In the genomic region with DNA sequence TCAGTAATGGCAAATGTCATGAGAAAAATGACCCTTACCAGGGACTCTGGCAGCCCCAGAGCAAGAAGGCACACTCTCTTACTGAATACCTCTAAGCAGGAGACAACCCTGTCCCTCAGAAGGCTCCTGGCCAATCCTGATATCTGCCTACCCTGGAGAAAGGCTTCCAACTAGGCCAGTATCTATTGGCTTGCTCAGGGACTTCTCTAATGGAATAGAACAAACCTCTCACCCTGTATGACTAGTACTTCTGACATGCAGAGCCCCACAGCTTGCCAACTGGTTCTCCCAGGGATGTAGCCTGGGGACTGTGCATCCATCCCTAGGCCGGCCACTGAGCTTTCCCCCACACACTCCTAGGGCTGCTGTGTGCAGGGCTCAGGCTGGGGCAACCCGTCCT, we compare ENCODE assay signal across 18 mouse cellular contexts.
DNase-seq lines count a peak whose midpoint lies in the region; ATAC-seq and TF ChIP-seq lines count a peak whose summit lies in the region.
"Had no signal": no experiment of that assay in that cellular context is flagged by ENCODE, and none has a peak within 500 bp of the region (broad histone marks: within the 10 kb centered on the region; RNA-seq: fewer than 3 reads in every experiment).

No protein-coding gene starts in this region.

- H3K4me2 ChIP-seq in lung, embryonic 16.5 days (ENCODE audit: low read depth, low read length), result no peak overlapping the region
- H3K4me2 ChIP-seq in heart, embryonic 14.5 days (ENCODE audit: low read length), result no peak overlapping the region
- H3K4me2 ChIP-seq in stomach, postnatal 0 days (replicated peaks; ENCODE audit: low read depth), result no peak overlapping the region
- H3K4me2 ChIP-seq: neural tube, embryonic 12.5 days had no signal

- no peak for TF ChIP-seq CTCF in gastrocnemius, adult 2 months (IDR thresholded peaks at IDR 0.05)
- TF ChIP-seq CTCF in stomach, postnatal 0 days (IDR thresholded peaks at IDR 0.05; ENCODE audit: low read depth), result no peak

- ATAC-seq in lung, embryonic 16.5 days (ENCODE audit: low read depth), result no peak
- no peak for ATAC-seq in heart, embryonic 14.5 days (ENCODE audit: insufficient number of reproducible peaks, insufficient read depth, low FRiP score, low read depth)
- ATAC-seq in stomach, postnatal 0 days (ENCODE audit: low FRiP score, low TSS enrichment), result no peak
- ATAC-seq: midbrain, embryonic 16.5 days; Patski had no signal

- H3K27ac ChIP-seq in gastrocnemius, adult 2 months, result peak overlapping the region; percentile 35; the same call in 1 of the 2 replicates
- H3K27ac ChIP-seq in lung, embryonic 16.5 days (ENCODE audit: low read length), result peak overlapping the region; percentile 68; the same call in 1 of the 2 replicates
- H3K27ac ChIP-seq in heart, embryonic 14.5 days (replicated peaks in 1 of 2; ENCODE audit: control insufficient read depth in 1 of 2, insufficient read depth in 1 of 2, low read depth in 2 of 2, low read length in 2 of 2), result peak overlapping the region; percentile 30 to 72
- peak overlapping the region; percentile 65; the same call in 1 of the 2 replicates for H3K27ac ChIP-seq in stomach, postnatal 0 days (replicated peaks)
- H3K27ac ChIP-seq: kidney, postnatal 0 days; layer of hippocampus, adult 2 months; liver, embryonic 14.5 days; neural tube, embryonic 12.5 days had no signal

- DNase-seq in gastrocnemius, adult 2 months, result peak; percentile 45
- no peak for DNase-seq in gastrocnemius, adult 18-20 months (ENCODE audit: low spot score)
- no peak for DNase-seq in lung, postnatal 4 days
- no peak for DNase-seq in stomach, postnatal 0 days (ENCODE audit: low spot score)
- DNase-seq in natural killer cell, adult 2 months (ENCODE audit: low spot score in 2 of 2), result no peak
- DNase-seq in right cerebral cortex, postnatal 36 days (ENCODE audit: low spot score in 2 of 2), result no peak
- DNase-seq: cerebellum, adult 11-12 months; cerebellum, postnatal 36 days; gastrocnemius, postnatal 25 days; right cerebral cortex, postnatal 14 days had no signal

- 77% methylated on average over 2 of the region's 2 CpGs for WGBS in lung, embryonic 16.5 days
- 77% methylated on average over 2 of the region's 2 CpGs for WGBS in heart, embryonic 14.5 days
- 69% methylated on average over 2 of the region's 2 CpGs for WGBS in stomach, postnatal 0 days

- H3K4me3 ChIP-seq in gastrocnemius, adult 2 months, result no peak overlapping the region
- H3K4me3 ChIP-seq in lung, embryonic 16.5 days (ENCODE audit: low read length), result no peak overlapping the region
- H3K4me3 ChIP-seq in heart, embryonic 14.5 days (ENCODE audit: control insufficient read depth in 1 of 2, insufficient read depth in 1 of 2, low read depth in 1 of 2, low read length in 2 of 2), result no peak overlapping the region
- no peak overlapping the region for H3K4me3 ChIP-seq in stomach, postnatal 0 days (ENCODE audit: low read depth, low read length)
- H3K4me3 ChIP-seq: layer of hippocampus, adult 2 months; neural tube, embryonic 12.5 days had no signal

- no peaks in the 10 kb centered on the region for H3K27me3 ChIP-seq in lung, embryonic 16.5 days (ENCODE audit: control insufficient read depth, insufficient read depth, low read depth, low read length)
- H3K27me3 ChIP-seq in heart, embryonic 14.5 days (ENCODE audit: control insufficient read depth, insufficient read depth, low read length), result no peaks in the 10 kb centered on the region
- no peaks in the 10 kb centered on the region for H3K27me3 ChIP-seq in stomach, postnatal 0 days (ENCODE audit: control insufficient read depth, insufficient read depth, low read length)
- H3K27me3 ChIP-seq: neural tube, embryonic 12.5 days; Patski had no signal

- peaks cover 7% of the 10 kb centered on the region for H3K36me3 ChIP-seq in lung, embryonic 16.5 days (ENCODE audit: control insufficient read depth, insufficient read depth, low read length)
- H3K36me3 ChIP-seq in heart, embryonic 14.5 days (ENCODE audit: control insufficient read depth, insufficient read depth, low read length), result peaks cover 14% of the 10 kb centered on the region
- no peaks in the 10 kb centered on the region for H3K36me3 ChIP-seq in stomach, postnatal 0 days (ENCODE audit: control insufficient read depth, insufficient read depth, low read length)

- TF ChIP-seq EP300 in stomach, postnatal 0 days (optimal IDR thresholded peaks at IDR 0.05), result no peak

- H3K4me1 ChIP-seq in lung, embryonic 16.5 days (replicated peaks; ENCODE audit: control insufficient read depth, insufficient read depth, low read length), result peaks cover 14% of the 10 kb centered on the region
- peaks cover 16 to 20% of the 10 kb centered on the region in 2 experiments for H3K4me1 ChIP-seq in heart, embryonic 14.5 days (ENCODE audit: control insufficient read depth in 2 of 2, insufficient read depth in 2 of 2, low read length in 2 of 2)
- H3K4me1 ChIP-seq in stomach, postnatal 0 days (replicated peaks; ENCODE audit: control insufficient read depth, insufficient read depth), result no peaks in the 10 kb centered on the region; the same call in 1 of the 2 replicates

- intact Hi-C loops in gastrocnemius, adult 2 months (cut with DNase I), result no loop called here

- no peaks in the 10 kb centered on the region; the same call in 1 of the 2 replicates for H3K9me3 ChIP-seq in lung, embryonic 16.5 days (ENCODE audit: control insufficient read depth, low read length)
- no peaks in the 10 kb centered on the region for H3K9me3 ChIP-seq in heart, embryonic 14.5 days (ENCODE audit: control insufficient read depth, low read length)
- no peaks in the 10 kb centered on the region for H3K9me3 ChIP-seq in stomach, postnatal 0 days (ENCODE audit: control insufficient read depth, low read length)
- H3K9me3 ChIP-seq: neural tube, embryonic 12.5 days had no signal

- H3K9ac ChIP-seq in lung, embryonic 16.5 days (ENCODE audit: low read length), result no peak overlapping the region
- no peak overlapping the region for H3K9ac ChIP-seq in heart, embryonic 14.5 days (ENCODE audit: low read length)
- H3K9ac ChIP-seq in stomach, postnatal 0 days (ENCODE audit: low read length), result no peak overlapping the region
- H3K9ac ChIP-seq: liver, embryonic 14.5 days; neural tube, embryonic 12.5 days had no signal
